Comparison of ENCODE assay signal across 12 mouse cellular contexts in the genomic region with DNA sequence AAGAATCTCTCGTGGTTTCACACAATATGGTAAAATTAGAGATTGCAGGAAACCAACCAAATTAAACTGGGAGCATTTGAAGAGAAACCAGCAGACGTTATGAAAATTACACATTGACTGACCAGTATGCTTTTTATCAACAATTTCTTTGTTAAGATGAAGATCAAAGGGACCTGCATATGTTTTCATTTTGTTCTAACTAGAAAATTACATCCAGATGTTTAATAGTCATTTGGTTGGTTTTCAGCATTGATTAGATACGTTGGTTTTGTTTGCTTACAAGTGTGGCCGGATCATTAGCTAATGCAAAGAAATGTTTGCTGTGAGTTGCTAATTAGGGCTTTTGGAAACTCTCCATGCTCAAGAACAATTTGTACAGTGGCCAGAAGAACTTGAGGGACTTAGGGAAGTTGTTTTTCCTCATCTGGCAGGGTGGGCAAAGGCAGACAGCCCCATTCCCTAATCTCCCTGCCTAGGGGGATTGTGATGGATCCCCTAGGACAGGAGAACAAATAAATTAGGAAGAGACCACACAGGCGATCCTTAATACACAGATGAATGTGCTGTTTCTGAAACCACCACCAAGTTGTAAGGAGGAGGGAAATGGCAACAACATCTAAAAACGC. TPM values are rescaled to one million over a fixed set of nuclear protein-coding genes. Genes with fewer than 3 reads are reported as not detected.
DNase-seq lines count a peak whose midpoint lies in the region; ATAC-seq and TF ChIP-seq lines count a peak whose summit lies in the region.
"Had no signal": no experiment of that assay in that cellular context is flagged by ENCODE, and none has a peak within 500 bp of the region (broad histone marks: within the 10 kb centered on the region; RNA-seq: fewer than 3 reads in every experiment).

No protein-coding gene starts in this region.

- no peak for ATAC-seq in heart, embryonic 13.5 days (ENCODE audit: extremely low read depth, insufficient number of reproducible peaks, low FRiP score, low TSS enrichment)
- ATAC-seq in stomach, embryonic 14.5 days (ENCODE audit: insufficient number of reproducible peaks, insufficient read depth, low FRiP score, low read depth) = no peak
- no peak for ATAC-seq in stomach, postnatal 0 days (ENCODE audit: low FRiP score, low TSS enrichment)
- no peak for ATAC-seq in limb, embryonic 14.5 days (ENCODE audit: low FRiP score, low read depth)
- no peak for ATAC-seq in granulocyte monocyte progenitor cell, adult 5-6 weeks (replicated peaks; ENCODE audit: poor library complexity, severe bottlenecking)

- TF ChIP-seq POLR2A in limb, embryonic 14.5 days (IDR thresholded peaks at IDR 0.05; ENCODE audit: borderline replicate concordance, extremely low read depth, insufficient read depth, insufficient read length) = no peak

- no peaks in the 10 kb centered on the region for H3K36me3 ChIP-seq in heart, embryonic 13.5 days
- H3K36me3 ChIP-seq in stomach, embryonic 14.5 days (ENCODE audit: control insufficient read depth, insufficient read depth, low read length) = no peaks in the 10 kb centered on the region
- H3K36me3 ChIP-seq in stomach, postnatal 0 days (ENCODE audit: control insufficient read depth, insufficient read depth, low read length) = no peaks in the 10 kb centered on the region
- H3K36me3 ChIP-seq in limb, embryonic 14.5 days (ENCODE audit: control insufficient read depth, insufficient read depth, low read length) = no peaks in the 10 kb centered on the region

- H3K4me1 ChIP-seq in heart, embryonic 13.5 days = peaks cover 13% of the 10 kb centered on the region
- peaks cover 7% of the 10 kb centered on the region for H3K4me1 ChIP-seq in stomach, embryonic 14.5 days (ENCODE audit: control insufficient read depth, insufficient read depth, low read length)
- H3K4me1 ChIP-seq in stomach, postnatal 0 days (replicated peaks; ENCODE audit: control insufficient read depth, insufficient read depth) = no peaks in the 10 kb centered on the region
- peaks cover 7% of the 10 kb centered on the region for H3K4me1 ChIP-seq in limb, embryonic 14.5 days (ENCODE audit: control insufficient read depth, insufficient read depth, low read length)

- peaks cover 53% of the 10 kb centered on the region for H3K27me3 ChIP-seq in heart, embryonic 13.5 days (replicated peaks)
- H3K27me3 ChIP-seq in stomach, embryonic 14.5 days (ENCODE audit: control insufficient read depth, insufficient read depth, low read length) = no peaks in the 10 kb centered on the region
- no peaks in the 10 kb centered on the region for H3K27me3 ChIP-seq in stomach, postnatal 0 days (ENCODE audit: control insufficient read depth, insufficient read depth, low read length)
- no peaks in the 10 kb centered on the region for H3K27me3 ChIP-seq in limb, embryonic 14.5 days (ENCODE audit: control insufficient read depth, insufficient read depth, low read length)

- H3K27ac ChIP-seq in heart, embryonic 13.5 days (replicated peaks) = no peak overlapping the region
- H3K27ac ChIP-seq in stomach, embryonic 14.5 days (ENCODE audit: low read length) = no peak overlapping the region
- no peak overlapping the region for H3K27ac ChIP-seq in stomach, postnatal 0 days (replicated peaks)
- H3K27ac ChIP-seq in limb, embryonic 14.5 days (replicated peaks; ENCODE audit: low read depth, low read length) = no peak overlapping the region

- TF ChIP-seq CTCF in stomach, postnatal 0 days (IDR thresholded peaks at IDR 0.05; ENCODE audit: low read depth) = no peak

- no peak overlapping the region for H3K4me3 ChIP-seq in heart, embryonic 13.5 days
- H3K4me3 ChIP-seq in stomach, embryonic 14.5 days (ENCODE audit: low read depth, low read length) = no peak overlapping the region
- H3K4me3 ChIP-seq in stomach, postnatal 0 days (ENCODE audit: low read depth, low read length) = no peak overlapping the region
- peak overlapping the region; percentile 84 for H3K4me3 ChIP-seq in limb, embryonic 14.5 days (replicated peaks; ENCODE audit: low read length)

- TF ChIP-seq EP300 in stomach, postnatal 0 days (optimal IDR thresholded peaks at IDR 0.05) = no peak

- intact Hi-C loops in heart, postnatal 14 days (cut with DNase I) = no loop called here

- DNase-seq in heart, postnatal 14 days = no peak
- DNase-seq in stomach, postnatal 0 days (ENCODE audit: low spot score) = no peak
- DNase-seq in limb, embryonic 14.5 days (ENCODE audit: low spot score) = peak; percentile 70
- DNase-seq in adrenal gland, postnatal 14 days = no peak
- no peak for DNase-seq in cerebellum, adult 18-20 months
- DNase-seq: adrenal gland, postnatal 36 days; gastrocnemius, postnatal 10 days; kidney, adult 11 months; liver had no signal

- no peak overlapping the region for H3K9ac ChIP-seq in heart, embryonic 13.5 days
- H3K9ac ChIP-seq in stomach, embryonic 14.5 days (replicated peaks; ENCODE audit: low read depth, low read length) = no peak overlapping the region
- no peak overlapping the region for H3K9ac ChIP-seq in stomach, postnatal 0 days (ENCODE audit: low read length)
- H3K9ac ChIP-seq in limb, embryonic 14.5 days (ENCODE audit: low read depth, low read length, severe bottlenecking) = no peak overlapping the region

- no peaks in the 10 kb centered on the region for H3K9me3 ChIP-seq in heart, embryonic 13.5 days
- no peaks in the 10 kb centered on the region for H3K9me3 ChIP-seq in stomach, embryonic 14.5 days (ENCODE audit: control insufficient read depth, low read depth, low read length)
- no peaks in the 10 kb centered on the region for H3K9me3 ChIP-seq in stomach, postnatal 0 days (ENCODE audit: control insufficient read depth, low read length)
- H3K9me3 ChIP-seq in limb, embryonic 14.5 days (ENCODE audit: control insufficient read depth, low read length) = no peaks in the 10 kb centered on the region

- 0 out of 2 replicates have a peak overlapping the region, but pooled peaks have one; percentile 2 for H3K4me2 ChIP-seq in heart, embryonic 13.5 days
- H3K4me2 ChIP-seq in stomach, embryonic 14.5 days (replicated peaks; ENCODE audit: low read depth, low read length) = peak overlapping the region; percentile 25
- no peak overlapping the region; the same call in 1 of the 2 replicates for H3K4me2 ChIP-seq in stomach, postnatal 0 days (replicated peaks; ENCODE audit: low read depth)
- peak overlapping the region; percentile 54 for H3K4me2 ChIP-seq in limb, embryonic 14.5 days (replicated peaks; ENCODE audit: low read depth, low read length, severe bottlenecking)

- 44% methylated on average over 6 of the region's 6 CpGs for WGBS in heart, embryonic 13.5 days
- 33% methylated on average over 6 of the region's 6 CpGs for WGBS in stomach, embryonic 14.5 days
- 39% methylated on average over 6 of the region's 6 CpGs for WGBS in stomach, postnatal 0 days
- WGBS in limb, embryonic 14.5 days = 10% methylated on average over 6 of the region's 6 CpGs

RNA-seq across cellular contexts. Expression of a gene that starts 3.8 kb away (rescaled TPM):
- 5.9 and 6.6 TPM in 2 replicates for polyA plus RNA-seq in heart, embryonic 13.5 days (2015; fragmentation: Nextera tagmentation; extraction: Ambion mirVana)
- 10 to 100 TPM; 11.6 to 14.3 TPM for total RNA-seq in heart, postnatal 14 days (2021)
- 25.8 and 29.5 TPM in 2 replicates for polyA plus RNA-seq in stomach, embryonic 14.5 days (2014; fragmentation: Nextera tagmentation; extraction: Ambion mirVana)
- 10.0 and 11.3 TPM in 2 replicates for polyA plus RNA-seq in stomach, postnatal 0 days (2015; fragmentation: Nextera tagmentation; extraction: Ambion mirVana)
- polyA plus RNA-seq in limb, embryonic 14.5 days (2012; rRNA removed) = 62.9 and 83.9 TPM in 2 replicates
- 33.3 and 41.1 TPM in 2 replicates for polyA plus RNA-seq in limb, embryonic 14.5 days (2014; fragmentation: Nextera tagmentation; extraction: Ambion mirVana)
- total RNA-seq in adrenal gland, postnatal 14 days (2021) = 45.7 and 47.0 TPM in 2 replicates
- total RNA-seq in granulocyte monocyte progenitor cell, adult 5-6 weeks (2014; fragmentation: Nextera tagmentation) = 7.3 and 8.4 TPM in 2 replicates
- total RNA-seq in granulocyte monocyte progenitor cell, adult 5-6 weeks (2017) = 7.5 and 8.4 TPM in 2 replicates
